Mouse (Mus musculus) adrenal gland, postnatal 14 days (tissue): ENCODE data around the gene Spag16. TPM values are rescaled to one million over a fixed set of nuclear protein-coding genes. Genes with fewer than 3 reads are reported as not detected.

Source experiments
- DNase-seq: peaks from one replicate; pipeline ENCODE4 v3.0.0; 2021; ENCODE audit warnings: mixed read lengths
- total RNA-seq: library from RNA; stranded (reverse); gene quantifications from 2 replicates; pipeline ENCODE4 v1.2.3, GENCODE M21; 2021

The Spag16 gene
- total RNA-seq, 1 experiment from 2014 or later = not detected

DNA sequence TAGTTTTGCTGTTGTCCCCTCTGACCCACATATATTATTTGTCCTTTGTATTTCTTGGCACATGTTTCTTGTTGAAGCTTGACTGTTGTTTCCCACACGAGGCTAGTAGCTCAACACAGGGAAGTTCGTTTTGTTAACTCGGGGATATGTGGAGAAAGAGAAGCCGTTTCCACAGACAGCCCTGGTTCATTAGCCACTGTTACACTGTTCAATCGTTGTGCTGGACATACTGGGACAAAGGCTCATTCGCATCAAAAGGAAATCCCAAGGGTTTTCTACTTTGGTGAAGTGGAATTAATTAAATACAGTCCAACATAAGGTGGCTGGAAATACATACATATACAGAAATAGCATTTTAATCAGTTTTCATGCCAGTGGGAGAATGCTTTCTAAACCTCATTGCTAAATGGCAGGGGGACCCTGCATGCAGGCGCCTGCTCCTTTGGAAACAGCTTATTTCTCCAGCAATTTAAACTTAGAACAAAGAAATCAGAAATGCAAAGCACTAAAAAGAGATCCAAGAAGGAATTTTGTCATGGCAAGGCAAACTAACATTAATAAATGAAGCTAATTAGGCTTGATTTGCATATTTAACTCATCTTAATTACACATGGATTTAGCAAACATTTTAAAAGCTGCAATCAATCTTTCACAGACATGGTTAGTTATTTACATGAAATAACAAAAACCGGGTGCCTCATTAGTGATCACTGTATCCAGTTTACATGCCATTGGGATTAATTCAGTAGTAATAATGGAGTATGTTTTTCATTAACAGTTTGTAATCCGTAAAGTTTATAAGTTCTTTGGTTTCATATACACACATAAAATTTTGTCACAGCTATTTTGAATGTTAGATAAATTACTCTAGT, 615.7 kb downstream of the Spag16 start:
- DNase-seq = no peak

DNA sequence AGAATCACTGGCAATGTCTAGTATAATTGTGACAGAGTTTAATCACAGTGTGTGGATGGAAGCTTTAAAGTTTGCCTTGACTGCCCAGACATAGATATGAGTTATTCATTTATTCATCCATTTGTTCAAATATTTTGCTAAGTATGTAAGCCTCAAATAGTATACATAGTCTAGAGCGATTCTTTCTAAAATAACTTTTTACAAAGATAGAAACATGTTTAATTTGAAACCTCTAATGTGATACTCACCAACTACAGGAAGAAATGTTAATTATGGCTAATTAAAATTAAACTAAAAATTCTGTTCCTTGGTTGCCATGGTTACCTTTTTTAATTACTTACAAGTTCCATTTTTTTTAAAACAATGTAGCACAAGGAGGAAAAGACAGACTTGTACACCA, 653.1 kb downstream of the Spag16 start:
- DNase-seq = no peak

DNA sequence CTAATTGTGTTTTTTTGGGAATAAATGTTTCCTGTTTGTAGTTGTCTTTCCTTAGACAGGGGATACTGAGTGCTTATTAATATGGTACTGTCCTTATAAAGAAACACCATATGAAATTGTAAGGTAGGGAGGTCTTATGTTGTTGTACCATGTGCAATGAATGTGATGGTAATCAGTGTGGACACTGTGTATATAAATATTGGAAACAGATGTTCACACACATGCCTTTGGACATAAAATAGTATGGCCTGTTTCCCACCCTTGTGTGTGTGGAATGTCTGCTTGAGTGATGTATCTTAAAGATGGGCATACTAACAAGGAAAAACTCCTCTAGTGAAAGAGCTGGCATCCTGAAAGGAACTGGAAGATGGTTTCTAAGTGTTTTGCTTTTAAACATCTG, 692.1 kb downstream of the Spag16 start:
- DNase-seq = no peak

DNA sequence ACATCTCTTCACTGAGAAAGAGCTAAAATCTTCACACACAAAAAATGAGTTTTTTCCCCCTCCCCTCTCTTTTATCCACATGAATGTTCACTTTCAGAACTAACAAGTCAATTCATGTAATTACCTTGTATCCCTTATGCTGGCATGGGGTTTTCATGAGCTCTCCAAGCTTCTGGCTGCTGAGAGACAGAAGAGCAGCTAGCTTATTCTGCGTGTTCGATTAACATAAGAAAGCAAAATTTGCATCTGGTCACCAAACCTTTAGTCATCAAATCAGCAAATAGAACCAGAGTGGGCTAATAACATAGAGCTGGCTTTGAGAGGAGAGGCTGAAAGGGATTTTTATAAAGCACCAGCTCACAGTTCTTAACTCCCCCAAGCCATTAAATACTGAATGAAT, 700.4 kb downstream of the Spag16 start:
- DNase-seq = no peak

DNA sequence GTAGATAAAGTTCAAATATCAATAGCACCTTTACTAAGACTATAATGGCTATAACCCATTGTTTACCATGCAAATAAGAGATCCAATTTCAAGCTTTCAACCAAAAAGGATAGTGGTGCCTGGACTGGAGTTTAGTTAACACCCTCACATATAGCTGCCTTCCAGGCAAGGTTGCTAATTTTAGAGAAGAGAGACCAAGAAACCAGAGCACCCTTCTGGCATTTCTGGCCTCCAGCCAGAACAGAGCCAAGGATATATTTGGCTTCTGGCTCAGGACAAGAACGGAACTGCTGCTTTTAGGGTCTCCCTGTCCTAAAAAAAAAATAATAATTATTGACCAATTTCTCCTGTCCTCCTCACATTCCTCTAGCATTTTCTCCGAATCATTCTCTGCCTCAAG, 703.0 kb downstream of the Spag16 start:
- DNase-seq = no peak

DNA sequence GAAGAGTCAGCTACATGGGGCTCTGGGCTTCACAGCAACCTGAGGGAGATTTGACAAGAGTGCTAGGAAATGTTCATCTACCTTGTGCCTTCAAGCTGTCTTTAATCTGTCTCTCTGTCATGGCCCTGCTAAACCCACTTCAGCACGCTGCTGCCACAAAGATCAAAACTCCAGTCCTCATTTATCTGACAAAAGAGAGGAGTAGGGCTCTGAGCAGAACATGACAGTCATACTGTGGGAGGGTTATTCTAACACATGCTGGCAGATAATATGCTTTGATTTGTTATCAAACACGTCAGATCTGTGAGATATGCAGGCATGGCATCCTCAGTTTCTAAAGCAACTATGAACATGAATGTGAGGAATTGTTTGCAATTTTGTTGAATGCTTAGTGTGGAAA, 725.1 kb downstream of the Spag16 start:
- no peak for DNase-seq

DNA sequence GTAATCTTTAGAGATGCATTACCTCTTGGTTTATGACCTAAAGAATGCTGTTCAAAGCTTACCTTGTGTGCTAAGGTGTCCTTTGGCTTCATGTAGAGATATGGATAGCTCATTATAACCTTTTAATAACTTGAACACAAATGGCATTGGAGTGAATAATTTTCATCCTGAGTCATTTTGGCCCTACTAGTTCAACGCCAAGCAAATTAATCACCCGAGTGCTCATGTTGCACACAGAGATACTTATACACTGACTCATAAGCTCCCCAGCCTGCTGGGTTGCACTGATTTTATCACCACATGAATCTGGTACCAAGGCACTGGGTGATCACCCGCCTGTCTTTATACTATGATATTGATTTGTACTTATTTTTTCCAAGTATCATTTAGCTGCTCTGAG, 795.0 kb downstream of the Spag16 start:
- DNase-seq = no peak

DNA sequence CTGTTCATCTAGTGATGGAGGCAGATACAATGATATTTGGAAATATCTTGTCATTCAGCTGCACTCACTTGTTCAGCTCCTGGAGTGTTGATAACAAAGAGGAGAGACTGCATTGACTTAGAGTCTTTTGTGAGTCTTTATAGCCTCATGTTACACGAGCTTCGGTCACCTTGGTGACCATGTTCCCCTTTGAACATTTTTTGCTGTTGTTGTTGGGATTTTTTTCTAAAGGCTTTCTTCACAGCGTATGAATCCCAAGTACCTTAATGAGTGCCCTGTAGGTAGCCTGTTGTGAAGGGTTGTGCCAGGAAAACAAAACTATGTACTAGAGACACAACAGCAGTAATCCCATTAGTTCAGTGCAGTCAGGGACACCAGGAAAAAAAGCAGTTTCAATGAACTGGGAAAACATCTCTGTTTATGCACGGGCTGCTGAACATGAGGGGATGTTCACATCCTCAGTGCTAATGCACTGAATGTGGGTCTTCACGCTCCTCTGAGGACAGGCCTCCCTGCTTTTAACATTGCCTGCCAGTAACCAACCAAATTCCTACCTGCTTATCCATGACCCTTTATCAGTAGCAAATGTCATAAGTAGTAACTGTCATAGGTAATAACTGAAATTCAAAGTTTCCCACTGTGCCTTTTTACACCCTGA, 798.2 kb downstream of the Spag16 start:
- no peak for DNase-seq

DNA sequence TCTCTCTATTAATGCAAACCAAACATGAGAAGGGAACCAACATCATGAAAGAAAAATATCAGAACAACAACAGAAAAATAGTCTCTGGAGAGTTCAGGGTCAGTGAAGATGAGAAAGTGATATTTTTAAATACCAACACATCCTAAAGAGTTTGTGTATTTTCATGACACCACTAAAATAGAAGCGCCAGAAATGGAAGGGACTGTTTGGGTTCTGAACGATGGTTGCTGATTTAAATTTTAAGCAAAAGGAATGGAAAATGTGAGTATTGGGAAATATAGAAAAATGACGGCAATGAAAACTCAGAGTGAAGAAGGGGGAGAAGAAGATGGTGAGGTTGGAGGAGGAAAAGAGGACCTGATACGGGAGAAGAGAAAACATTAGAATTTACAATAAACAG, 825.9 kb downstream of the Spag16 start:
- DNase-seq = no peak

DNA sequence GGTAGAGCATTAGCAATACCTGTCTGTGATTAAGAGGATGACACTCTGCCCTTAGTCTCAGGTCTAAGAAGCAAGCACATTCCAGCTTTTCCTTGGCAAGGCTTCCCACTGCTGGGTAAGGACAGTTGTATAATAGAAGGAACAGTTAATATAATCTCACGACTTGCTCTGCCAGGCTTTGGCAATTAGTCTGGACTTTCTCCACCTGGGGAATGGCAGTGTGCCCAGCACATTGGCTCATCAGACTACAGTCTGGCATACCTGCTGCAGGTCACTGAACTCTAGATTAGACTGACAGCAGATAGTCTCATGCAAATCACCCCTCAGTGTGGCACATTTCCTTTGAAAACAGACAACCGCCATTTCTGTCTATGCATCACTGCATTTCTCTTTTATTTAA, 865.8 kb downstream of the Spag16 start:
- DNase-seq = no peak

DNA sequence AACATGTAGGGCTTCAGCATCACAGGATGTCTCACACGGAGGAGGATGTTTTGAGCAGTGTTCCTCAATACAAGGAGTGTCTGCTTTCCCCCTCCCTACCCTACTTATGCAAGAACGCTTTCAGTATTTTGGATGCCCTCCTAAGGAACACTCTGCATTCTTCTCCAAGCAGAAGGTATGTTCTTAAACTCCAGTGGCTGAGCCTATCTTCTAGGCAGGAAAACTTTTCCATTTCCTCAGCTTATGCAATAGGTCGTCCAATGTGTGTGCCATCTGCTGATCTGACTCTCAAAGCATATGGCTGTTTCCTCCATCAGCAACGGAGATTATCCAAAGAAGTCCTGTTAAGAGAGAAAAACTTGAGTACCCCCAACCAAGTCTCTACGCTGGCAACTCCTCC, 873.5 kb downstream of the Spag16 start:
- DNase-seq = no peak

DNA sequence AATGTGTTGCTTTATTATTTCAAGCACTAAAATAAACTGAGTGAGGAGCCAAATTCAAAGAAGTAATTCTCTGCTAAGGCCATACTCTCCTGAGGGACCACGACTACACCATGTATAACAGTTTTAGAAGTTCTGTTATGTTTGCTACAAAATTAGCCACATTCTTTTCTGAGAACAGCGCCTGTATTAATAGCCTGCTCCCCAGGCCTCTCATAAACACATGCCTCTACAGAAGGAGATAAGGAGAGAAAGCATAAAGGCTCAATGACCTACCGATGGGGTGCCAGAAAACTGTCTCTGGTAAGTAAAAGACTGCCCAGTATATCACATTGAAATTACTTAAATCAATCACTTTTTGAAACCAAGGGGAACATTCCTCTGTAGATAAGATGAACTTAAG, 877.2 kb downstream of the Spag16 start:
- no peak for DNase-seq

DNA sequence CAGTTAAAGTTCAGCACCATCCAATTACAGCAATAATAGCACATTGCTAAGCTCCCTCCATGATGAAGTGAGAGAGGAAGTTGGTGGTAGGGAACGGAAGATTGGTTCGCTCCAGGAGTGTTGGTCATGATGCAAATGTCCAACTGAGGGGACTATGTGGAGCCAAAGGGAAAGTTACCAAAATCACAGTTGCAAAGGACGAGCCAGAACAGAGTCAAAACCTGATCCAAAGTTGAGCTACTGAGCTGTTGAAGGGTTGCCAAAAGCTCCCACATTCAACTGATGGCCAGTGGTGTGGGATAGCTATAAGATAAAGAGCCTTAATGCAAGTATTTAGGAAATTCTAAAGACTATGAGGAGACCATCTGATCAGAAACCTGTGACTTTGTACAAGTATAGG, 879.1 kb downstream of the Spag16 start:
- no peak for DNase-seq

DNA sequence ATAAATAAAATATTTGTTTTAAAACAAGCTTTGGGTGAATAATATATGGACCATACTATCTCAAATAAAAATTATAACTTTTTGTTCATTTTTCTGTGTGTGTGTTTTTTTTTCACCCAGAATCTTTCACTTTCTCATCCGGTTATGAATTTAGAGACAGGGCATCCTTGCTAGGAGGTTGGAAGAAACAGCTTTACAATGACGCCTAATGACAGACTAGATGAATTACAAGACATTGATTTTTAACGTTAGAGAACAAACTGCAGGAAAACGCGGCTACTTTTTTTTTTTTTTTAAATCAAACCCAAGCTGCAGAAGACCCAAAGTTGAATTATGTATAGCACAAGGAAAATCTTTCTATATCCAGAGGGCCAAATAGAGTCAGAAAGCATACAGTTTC, 898.3 kb downstream of the Spag16 start:
- no peak for DNase-seq

DNA sequence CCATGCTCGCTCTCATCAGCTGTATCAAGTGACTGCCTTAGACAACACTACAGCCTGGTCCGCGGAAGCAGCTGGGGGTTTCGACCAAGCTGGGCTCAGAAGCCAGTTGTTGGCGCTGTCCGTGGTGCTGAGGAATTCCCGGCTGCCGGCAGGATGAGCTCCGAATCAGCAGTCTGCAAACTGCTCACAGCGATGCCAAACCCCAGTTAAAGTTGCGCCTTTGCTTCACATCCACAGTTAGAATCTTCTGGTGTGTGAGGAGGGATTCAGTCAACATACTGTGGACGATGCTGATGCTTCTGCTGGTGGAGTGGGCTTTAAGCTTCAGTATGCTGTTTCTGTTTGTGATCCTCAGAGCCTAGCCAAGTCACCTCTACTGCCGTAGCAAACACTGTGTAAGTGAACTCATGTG, 898.9 kb downstream of the Spag16 start, which contains the start of gene Vwc2l:
Vwc2l (plus strand) TSS at position 61 of the 412 bp plus-strand sequence.
- peak; percentile 81 for DNase-seq

Other genes with a start within 250 kb of the Spag16 start
- 9.2 and 12.2 TPM in 2 replicates for gene Ikzf2, start 139.7 kb upstream of the Spag16 start, total RNA-seq